Mouse (Mus musculus) lung, postnatal 0 days (tissue): ENCODE data around the gene Efs. TPM values are rescaled to one million over a fixed set of nuclear protein-coding genes. Genes with fewer than 3 reads are reported as not detected.
"Not testable (repeated sequence)": the region's sequence is repeated elsewhere in the genome, so short reads cannot be mapped to it uniquely, and the experiment has no call there.

ENCODE experiments used
- ATAC-seq: fragments of 200-750 bp; cut with Nextera tagmentation; 2 replicates; pipeline ENCODE4 v1.8.0; 2017; ENCODE audit warnings: moderate library complexity
- DNase-seq: peaks from one replicate; pipeline ENCODE4 v3.0.0-alpha.2; 2016; ENCODE audit warnings: low spot score
- H3K27ac ChIP-seq: fragments of 300-500 bp; sonication (generic); 2 replicates; pipeline ENCODE4 v1.5.1; 2014; ENCODE audit warnings: antibody characterized with exemption, mild to moderate bottlenecking, low read length, mixed read lengths
- H3K27me3 ChIP-seq: fragments of 300-500 bp; sonication (generic); replicated peaks from 2 replicates; pipeline ENCODE4 v1.6.1; 2014; ENCODE audit warnings: low read length, mixed read lengths; ENCODE audit not compliant: insufficient read depth
- H3K36me3 ChIP-seq: fragments of 300-500 bp; sonication (generic); 2 replicates; pipeline ENCODE4 v1.6.1; 2014; ENCODE audit warnings: low read length, mixed read lengths; ENCODE audit not compliant: insufficient read depth
- H3K4me1 ChIP-seq: fragments of 300-500 bp; sonication (generic); 2 replicates; pipeline ENCODE4 v1.6.1; 2014; ENCODE audit warnings: antibody characterized with exemption, low read depth, low read length, mixed read lengths; ENCODE audit not compliant: insufficient read depth
- H3K4me2 ChIP-seq: fragments of 300-500 bp; sonication (generic); replicated peaks from 2 replicates; pipeline ENCODE4 v1.6.1; 2014; ENCODE audit warnings: low read depth, mild to moderate bottlenecking, low read length, moderate library complexity, mixed read lengths
- H3K4me3 ChIP-seq: fragments of 300-500 bp; sonication (generic); 2 replicates; pipeline ENCODE4 v1.5.1; 2014; ENCODE audit warnings: low read depth, low read length
- H3K9ac ChIP-seq: fragments of 300-500 bp; sonication (generic); replicated peaks from 2 replicates; pipeline ENCODE4 v1.6.1; 2014; ENCODE audit warnings: low read depth, mild to moderate bottlenecking
- H3K9me3 ChIP-seq: fragments of 300-500 bp; sonication (generic); 2 replicates; pipeline ENCODE4 v1.6.1; 2016; ENCODE audit warnings: low read length, mixed read lengths
- CTCF ChIP-seq: IDR thresholded peaks from 2 replicates; pipeline ENCODE4 v1.5.1; 2016; ENCODE audit warnings: antibody characterized with exemption, mild to moderate bottlenecking
- EP300 ChIP-seq: IDR thresholded peaks from 2 replicates; pipeline ENCODE4 v1.6.1; 2016; ENCODE audit warnings: antibody characterized with exemption, mild to moderate bottlenecking, control low read depth
- WGBS: fragments of 180-500 bp; shearing (Covaris S2); extraction: QIAGEN DNeasy Blood & Tissue Kit; methylation state at CpG from one replicate; pipeline ENCODE4 v1.1.7; 2014; 5-methylcytosine and 5-hydroxymethylcytosine counted together
- polyA plus RNA-seq: library from polyadenylated mRNA; unstranded; fragments of >200 nt; fragmentation: Nextera tagmentation; extraction: Ambion mirVana; gene quantifications from 2 replicates; pipeline ENCODE4 v1.2.1, GENCODE M21; 2015

The Efs gene
- polyA plus RNA-seq, 1 experiment from 2014 or later = 8.5 TPM

DNA sequence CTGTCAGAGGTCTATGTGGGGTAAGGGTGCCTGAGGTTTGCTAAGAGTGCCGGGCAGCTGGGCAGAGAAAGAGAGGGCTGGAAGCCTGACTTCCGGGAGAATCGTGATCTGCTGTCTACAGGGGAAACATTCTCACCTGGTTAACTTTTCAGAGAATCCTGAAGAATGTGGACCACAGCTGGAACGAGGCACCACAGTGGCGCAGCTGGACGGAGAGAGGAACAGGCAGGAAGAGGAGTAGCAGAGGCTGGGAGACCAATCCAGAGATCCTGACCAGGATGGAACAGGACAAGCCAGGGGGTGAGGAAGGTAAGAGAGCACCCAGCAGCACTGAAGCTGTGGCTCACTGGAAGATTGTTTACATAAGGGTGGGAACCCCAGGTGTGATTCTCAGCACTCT, 39.7 kb upstream of the Efs start:
- no peak overlapping the region for H3K4me3 ChIP-seq

DNA sequence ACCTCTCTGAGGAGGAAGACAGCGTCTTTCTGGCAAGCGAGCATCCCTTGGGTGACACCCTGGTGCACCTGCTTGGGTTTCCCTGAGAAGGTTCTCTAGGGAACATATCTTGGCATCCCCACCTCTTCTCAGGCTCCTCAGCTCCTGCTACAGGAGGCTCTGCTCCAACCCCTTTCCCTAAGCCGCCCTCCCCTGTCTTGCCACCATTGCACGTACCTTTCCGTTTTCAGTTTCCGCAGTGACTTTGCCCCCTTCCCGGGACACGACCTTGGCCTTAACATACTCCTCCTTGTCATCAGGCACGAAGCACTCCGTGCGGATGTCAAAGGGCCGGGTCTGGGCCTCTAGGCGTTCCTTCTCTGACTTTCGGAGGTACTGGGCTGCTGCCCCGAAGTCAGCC, 39.1 kb upstream of the Efs start:
- DNase-seq (no peak), ATAC-seq (no peak)
- H3K4me2 ChIP-seq = no peak overlapping the region
- H3K27ac ChIP-seq = no peak overlapping the region
- TF ChIP-seq EP300 = no peak
- TF ChIP-seq CTCF = no peak
- 69% methylated on average over 15 of the region's 15 CpGs for WGBS
- no peaks in the 10 kb centered on the region for H3K9me3 ChIP-seq
- no peaks in the 10 kb centered on the region for H3K27me3 ChIP-seq
- no peak overlapping the region for H3K4me3 ChIP-seq
- H3K4me1 ChIP-seq = no peaks in the 10 kb centered on the region
- H3K36me3 ChIP-seq = no peaks in the 10 kb centered on the region
- no peak overlapping the region for H3K9ac ChIP-seq

More for the DNA sequence above, 39.7 kb upstream of the Efs start:
- Histone ChIP-seq H3K27ac (no peak overlapping the region), H3K4me2 (no peak overlapping the region), H3K27me3 (no peaks in the 10 kb centered on the region), H3K36me3 (no peaks in the 10 kb centered on the region), H3K4me1 (no peaks in the 10 kb centered on the region), H3K9me3 (no peaks in the 10 kb centered on the region), H3K9ac (no peak overlapping the region)
- WGBS = 54% methylated on average over 6 of the region's 6 CpGs
- DNase-seq (no peak), ATAC-seq (no peak)
- TF ChIP-seq CTCF (no peak), EP300 (no peak)

DNA sequence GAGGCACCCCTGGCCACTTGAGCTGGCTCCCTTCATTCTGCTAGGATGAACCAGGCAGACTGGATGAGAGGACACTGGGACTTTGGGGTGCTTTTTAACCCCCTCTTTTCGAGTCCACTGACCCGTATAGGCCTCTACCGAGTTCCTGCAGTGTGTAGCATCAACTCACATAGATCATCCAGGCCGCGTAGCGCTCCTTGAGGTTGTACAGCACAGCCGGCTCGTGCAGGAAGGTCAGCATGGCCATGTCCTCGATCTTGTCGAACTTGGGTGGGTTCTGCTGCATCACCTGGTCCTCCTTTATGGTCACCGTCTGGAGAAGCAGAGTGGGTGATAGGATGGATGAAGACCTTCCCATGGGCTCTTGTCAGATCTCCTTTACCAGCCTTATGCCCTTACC, 37.8 kb upstream of the Efs start:
- Histone ChIP-seq H3K36me3 (no peaks in the 10 kb centered on the region), H3K9ac (no peak overlapping the region), H3K27me3 (no peaks in the 10 kb centered on the region), H3K4me3 (no peak overlapping the region), H3K9me3 (no peaks in the 10 kb centered on the region), H3K4me1 (no peaks in the 10 kb centered on the region), H3K27ac (no peak overlapping the region), H3K4me2 (no peak overlapping the region)
- ATAC-seq (no peak), DNase-seq (no peak)
- WGBS = 81% methylated on average over 11 of the region's 11 CpGs
- TF ChIP-seq EP300 (no peak), CTCF (no peak)

DNA sequence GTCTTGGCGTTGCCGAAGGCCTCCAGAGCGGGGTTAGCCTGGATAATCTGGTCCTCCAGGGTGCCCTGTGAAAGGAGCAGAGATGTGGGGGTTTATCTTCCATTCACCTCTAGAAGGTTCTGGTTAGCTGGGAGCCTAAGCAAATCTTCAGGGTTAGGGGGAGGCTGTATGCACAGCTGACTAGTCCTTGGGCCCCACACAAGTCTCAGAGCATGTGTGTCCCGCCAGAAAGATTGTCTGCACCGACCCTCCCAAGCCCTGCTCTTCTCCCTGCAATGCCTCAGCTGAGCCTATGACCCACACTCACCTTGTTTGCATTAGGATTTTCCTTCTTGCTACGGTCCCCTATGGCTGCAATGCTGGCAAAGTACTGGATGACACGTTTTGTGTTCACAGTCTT, 36.8 kb upstream of the Efs start:
- H3K9ac ChIP-seq = no peak overlapping the region

DNA sequence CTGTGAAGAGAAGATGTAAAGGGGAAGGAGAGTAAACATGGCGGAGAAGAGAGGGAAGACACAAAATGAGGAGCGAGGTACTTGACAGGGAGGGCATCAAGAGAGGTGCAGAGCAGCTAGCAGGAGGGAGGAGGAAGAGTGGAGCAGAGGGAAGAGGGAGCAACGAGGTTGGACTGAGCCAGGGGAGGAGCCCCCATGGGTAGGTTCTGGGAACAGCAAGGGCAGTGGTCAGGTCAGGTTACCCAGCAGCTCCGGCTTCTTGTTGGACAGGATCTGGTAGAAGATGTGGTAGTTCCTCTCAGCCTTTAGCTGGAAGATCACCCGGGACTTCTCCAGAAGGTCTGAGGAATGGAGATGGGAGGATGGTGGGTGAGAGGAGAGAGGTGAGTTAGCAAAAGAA, 35.6 kb upstream of the Efs start:
- Histone ChIP-seq H3K4me2 (no peak overlapping the region), H3K36me3 (no peaks in the 10 kb centered on the region), H3K9me3 (no peaks in the 10 kb centered on the region), H3K9ac (no peak overlapping the region), H3K27ac (no peak overlapping the region), H3K4me3 (no peak overlapping the region), H3K4me1 (no peaks in the 10 kb centered on the region), H3K27me3 (no peaks in the 10 kb centered on the region)
- TF ChIP-seq CTCF = no peak
- no peak for TF ChIP-seq EP300
- no peak for ATAC-seq
- 74% methylated on average over 5 of the region's 5 CpGs for WGBS
- no peak for DNase-seq

More for the DNA sequence above, 36.8 kb upstream of the Efs start:
- Histone ChIP-seq H3K27me3 (no peaks in the 10 kb centered on the region), H3K4me2 (no peak overlapping the region), H3K9me3 (no peaks in the 10 kb centered on the region), H3K4me1 (no peaks in the 10 kb centered on the region), H3K4me3 (no peak overlapping the region), H3K36me3 (no peaks in the 10 kb centered on the region), H3K27ac (no peak overlapping the region)
- TF ChIP-seq CTCF (no peak), EP300 (no peak)
- DNase-seq (no peak), ATAC-seq (no peak)
- WGBS = 82% methylated on average over 7 of the region's 7 CpGs

DNA sequence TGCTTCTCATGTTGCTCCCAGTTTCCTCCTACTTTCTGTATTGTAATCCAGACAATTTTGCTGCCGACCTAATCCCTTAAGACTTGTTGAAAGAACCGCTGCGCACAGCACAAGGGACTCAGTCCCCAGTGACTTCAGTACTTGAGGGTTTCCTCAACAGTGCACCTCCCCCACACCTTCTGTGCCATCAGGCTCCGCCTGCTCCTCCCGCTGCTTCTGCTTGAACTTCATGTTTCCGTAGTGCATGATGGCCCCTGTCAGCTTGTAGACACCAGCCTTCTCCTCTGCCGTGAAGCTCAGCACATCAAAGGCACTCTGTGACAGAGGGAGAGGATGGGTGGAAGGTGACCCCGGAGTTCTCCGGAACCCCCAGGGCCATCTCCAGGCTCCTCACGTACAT, 34.8 kb upstream of the Efs start:
- Histone ChIP-seq H3K4me2 (no peak overlapping the region), H3K9me3 (no peaks in the 10 kb centered on the region), H3K4me1 (no peaks in the 10 kb centered on the region), H3K4me3 (no peak overlapping the region), H3K9ac (no peak overlapping the region), H3K27ac (no peak overlapping the region), H3K36me3 (no peaks in the 10 kb centered on the region), H3K27me3 (no peaks in the 10 kb centered on the region)
- 49% methylated on average over 10 of the region's 10 CpGs for WGBS
- no peak for TF ChIP-seq CTCF
- no peak for TF ChIP-seq EP300
- ATAC-seq (no peak), DNase-seq (no peak)

DNA sequence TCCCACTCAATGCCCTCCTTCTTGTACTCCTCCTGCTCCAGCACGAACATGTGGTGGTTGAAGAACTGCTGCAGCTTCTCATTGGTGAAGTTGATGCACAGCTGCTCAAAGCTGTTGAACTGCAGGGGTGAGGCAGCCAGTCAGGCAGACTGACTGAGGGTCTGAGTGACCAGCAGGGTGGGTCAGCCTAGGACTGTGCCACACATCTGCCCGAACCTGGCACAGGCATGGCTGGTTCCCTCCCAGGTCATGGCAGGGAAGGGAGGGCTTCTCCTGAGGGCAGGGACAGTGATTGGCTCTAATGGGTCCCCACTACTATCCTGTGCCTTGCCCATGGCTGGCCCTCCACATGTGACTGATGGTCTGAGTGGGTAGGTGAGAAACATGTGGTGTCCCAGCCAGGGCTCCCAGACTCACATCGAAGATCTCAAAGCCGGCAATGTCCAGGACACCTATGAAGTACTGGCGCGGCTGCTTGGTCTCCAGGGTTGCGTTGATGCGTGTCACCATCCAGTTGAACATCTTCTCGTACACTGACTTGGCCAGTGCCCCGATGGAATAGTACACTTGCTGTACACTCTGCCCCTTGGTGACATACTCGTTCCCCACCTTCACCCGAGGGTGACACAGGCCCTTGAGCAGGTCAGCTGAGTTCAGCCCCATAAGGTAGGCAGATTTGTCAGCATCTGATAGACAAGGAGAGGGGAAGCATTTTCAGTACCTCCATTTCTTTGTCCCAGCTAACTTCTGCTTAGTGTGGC, 34.1 kb upstream of the Efs start:
- H3K36me3 ChIP-seq, H3K4me2 ChIP-seq, H3K27ac ChIP-seq, H3K4me3 ChIP-seq, H3K27me3 ChIP-seq, ATAC-seq, H3K9ac ChIP-seq, H3K4me1 ChIP-seq, H3K9me3 ChIP-seq, DNase-seq: not testable (repeated sequence)
- WGBS = 85% methylated on average over 12 of the region's 12 CpGs
